Comparison of ENCODE assay signal across 9 mouse cellular contexts in the genomic region with DNA sequence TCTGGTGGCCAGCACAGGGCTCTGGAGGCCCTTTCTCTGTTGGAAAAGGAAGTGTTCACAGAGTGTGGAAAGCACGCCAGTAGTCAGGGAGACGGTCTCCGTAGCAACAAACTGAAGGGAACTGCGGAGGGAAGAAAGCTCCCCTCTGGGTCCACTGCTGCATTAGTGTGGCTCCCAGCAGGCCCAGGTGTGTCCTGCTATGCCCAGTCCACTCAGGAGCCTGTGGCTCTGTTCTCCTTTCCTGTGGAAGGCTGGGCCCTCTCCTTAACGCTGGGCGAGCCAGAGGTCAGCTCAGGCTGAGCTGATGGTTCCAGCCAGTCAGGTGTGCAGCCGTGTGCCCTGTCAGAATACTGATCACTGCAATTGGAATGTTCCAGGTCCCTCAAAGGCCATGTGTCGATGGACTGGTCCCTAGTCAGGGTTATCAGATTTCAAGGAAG. TPM values are rescaled to one million over a fixed set of nuclear protein-coding genes. Genes with fewer than 3 reads are reported as not detected.
DNase-seq lines count a peak whose midpoint lies in the region; ATAC-seq and TF ChIP-seq lines count a peak whose summit lies in the region.
"Had no signal": no experiment of that assay in that cellular context is flagged by ENCODE, and none has a peak within 500 bp of the region (broad histone marks: within the 10 kb centered on the region; RNA-seq: fewer than 3 reads in every experiment).

No protein-coding gene starts in this region.

- 0 out of 2 replicates have a peak, but pooled peaks have one; percentile 16 for TF ChIP-seq POLR2A in heart, adult 2 months (IDR thresholded peaks at IDR 0.05; ENCODE audit: insufficient read depth, low read depth, low read length)

- H3K27ac ChIP-seq in heart, adult 2 months: peak overlapping the region; percentile 57
- H3K27ac ChIP-seq in kidney, postnatal 0 days: no peak overlapping the region
- H3K27ac ChIP-seq: liver, embryonic 15.5 days had no signal

- peaks cover 6% of the 10 kb centered on the region for H3K4me1 ChIP-seq in heart, adult 2 months (ENCODE audit: control insufficient read depth, insufficient read depth, low read length)
- H3K4me1 ChIP-seq in kidney, postnatal 0 days (replicated peaks; ENCODE audit: insufficient read depth, low read length): no peaks in the 10 kb centered on the region
- H3K4me1 ChIP-seq: liver, embryonic 15.5 days had no signal

- 0 out of 2 replicates have a peak, but pooled peaks have one; percentile 51 for TF ChIP-seq EP300 in heart, adult 2 months (IDR thresholded peaks at IDR 0.05; ENCODE audit: insufficient read depth, low read depth, low read length)

- 17% methylated on average over 8 of the region's 8 CpGs for WGBS in heart, adult 2 months
- 26% methylated on average over 8 of the region's 8 CpGs for WGBS in kidney, postnatal 0 days

- intact Hi-C loops in heart, adult 2 months (cut with DNase I): no loop called here
- intact Hi-C loops in left cerebral cortex, postnatal 4 days (cut with DNase I): no loop called here

- peaks cover 3% of the 10 kb centered on the region; the same call in 1 of the 2 replicates for H3K36me3 ChIP-seq in heart, adult 2 months (ENCODE audit: control insufficient read depth, insufficient read depth, low read length)
- no peaks in the 10 kb centered on the region for H3K36me3 ChIP-seq in kidney, postnatal 0 days (ENCODE audit: insufficient read depth, low read length)
- H3K36me3 ChIP-seq: liver, embryonic 15.5 days had no signal

- H3K4me2 ChIP-seq in kidney, postnatal 0 days (ENCODE audit: low read length): no peak overlapping the region
- H3K4me2 ChIP-seq: liver, embryonic 15.5 days had no signal

- no peaks in the 10 kb centered on the region for H3K27me3 ChIP-seq in heart, adult 2 months (ENCODE audit: control insufficient read depth, insufficient read depth, low read length)
- no peaks in the 10 kb centered on the region for H3K27me3 ChIP-seq in kidney, postnatal 0 days (ENCODE audit: insufficient read depth, low read length)
- H3K27me3 ChIP-seq: liver, embryonic 15.5 days had no signal

- no peak overlapping the region for H3K9ac ChIP-seq in heart, adult 2 months (ENCODE audit: low read depth, low read length)
- H3K9ac ChIP-seq in kidney, postnatal 0 days (ENCODE audit: low read depth, low read length): no peak overlapping the region
- H3K9ac ChIP-seq: liver, embryonic 15.5 days had no signal

- peak; percentile 46 for DNase-seq in lung, postnatal 10 days
- no peak for DNase-seq in lung, postnatal 25 days (ENCODE audit: low spot score)
- peak; percentile 72 to 80 for DNase-seq in heart, adult 2 months
- peak; percentile 37 for DNase-seq in kidney, postnatal 0 days (ENCODE audit: low spot score)
- DNase-seq in left cerebral cortex, postnatal 4 days: peak; percentile 18
- DNase-seq in right cerebral cortex, adult 2 months (ENCODE audit: low spot score in 2 of 2): peak; percentile 69 to 73
- DNase-seq in c-Kit-positive CD71-positive TER-119-positive erythroid progenitor cells, embryonic 14.5 days (ENCODE audit: low spot score): no peak
- DNase-seq in testis, postnatal 14 days (ENCODE audit: low spot score): no peak

- H3K9me3 ChIP-seq in kidney, postnatal 0 days (replicated peaks; ENCODE audit: low read length): no peaks in the 10 kb centered on the region
- H3K9me3 ChIP-seq: liver, embryonic 15.5 days had no signal

- no peaks in the 10 kb centered on the region for H3K79me2 ChIP-seq in heart, adult 2 months (replicated peaks; ENCODE audit: control insufficient read depth, insufficient read depth, low read length)

- no peak for TF ChIP-seq CTCF in heart, adult 2 months (IDR thresholded peaks at IDR 0.05)
- TF ChIP-seq CTCF in kidney, postnatal 0 days (IDR thresholded peaks at IDR 0.05; ENCODE audit: low read depth): no peak

- no peak for ATAC-seq in kidney, postnatal 0 days (replicated peaks; ENCODE audit: low FRiP score, low read depth)

- H3K4me3 ChIP-seq in heart, adult 2 months: no peak overlapping the region
- no peak overlapping the region for H3K4me3 ChIP-seq in kidney, postnatal 0 days (replicated peaks; ENCODE audit: low read depth, low read length)
- H3K4me3 ChIP-seq: liver, embryonic 15.5 days had no signal

RNA-seq across cellular contexts. Expression of gene Tcf15, which starts 24.5 kb away (rescaled TPM):
- total RNA-seq in heart, adult 2 months (2021): 10 to 100 TPM; 26.7 to 32.1 TPM
- polyA plus RNA-seq in heart, adult 2 months (2012; rRNA removed): 21.2 and 25.9 TPM in 2 replicates
- polyA plus RNA-seq in kidney, postnatal 0 days (2015; fragmentation: Nextera tagmentation; extraction: Ambion mirVana): 12.2 and 15.5 TPM in 2 replicates
- total RNA-seq in left cerebral cortex, postnatal 4 days (2021): 1 to 10 TPM in 1 of 2 experiments, under 1 TPM in 1; 0.54 to 1.1 TPM

RNA-seq across cellular contexts. Expression of gene Csnk2a1, which starts 58.8 kb away (rescaled TPM):
- 10 to 100 TPM; 89.0 to 94.1 TPM for total RNA-seq in heart, adult 2 months (2021)
- 40.7 and 74.9 TPM in 2 replicates for polyA plus RNA-seq in heart, adult 2 months (2012; rRNA removed)
- 77.9 and 83.1 TPM in 2 replicates for polyA plus RNA-seq in kidney, postnatal 0 days (2015; fragmentation: Nextera tagmentation; extraction: Ambion mirVana)
- 100 to 1,000 TPM; 142 to 148 TPM for total RNA-seq in left cerebral cortex, postnatal 4 days (2021)

Comparison
In these comparisons a context has a peak if more than half of its experiments do, and no peak if none do; other contexts are left out.
1. DNase-seq: peak in lung, postnatal 10 days (single experiment), heart, adult 2 months (2 of 2), kidney, postnatal 0 days (single experiment), left cerebral cortex, postnatal 4 days (single experiment) and right cerebral cortex, adult 2 months (2 of 2); none in lung, postnatal 25 days (single experiment), c-Kit-positive CD71-positive TER-119-positive erythroid progenitor cells, embryonic 14.5 days (single experiment) and testis, postnatal 14 days (single experiment).
2. RNA of gene Tcf15, which starts 24.5 kb away (total RNA-seq): 26.7 to 32.1 TPM in heart, adult 2 months; 0.54 to 1.1 TPM in left cerebral cortex, postnatal 4 days; every median in the first group is over 10 times any median in the second.